Mouse (Mus musculus) C2C12 (cell line): ENCODE measurements around the gene Fsip1. TPM values are rescaled to one million over a fixed set of nuclear protein-coding genes. Genes with fewer than 3 reads are reported as not detected.
"Not testable (repeated sequence)": the region's sequence is repeated elsewhere in the genome, so short reads cannot be mapped to it uniquely, and the experiment has no call there.

ENCODE experiments used
- H3K27me3 ChIP-seq: one replicate; pipeline ENCODE4 v1.6.1; 2011; ENCODE audit not compliant: control insufficient read depth, insufficient read depth, insufficient read length
- H3K36me3 ChIP-seq: one replicate; pipeline ENCODE4 v1.6.1; 2011; ENCODE audit not compliant: control insufficient read depth, insufficient read depth
- H3K4me3 ChIP-seq: one replicate; pipeline ENCODE4 v1.5.1; 2011; ENCODE audit warnings: mild to moderate bottlenecking, control low read depth; ENCODE audit not compliant: poor library complexity, insufficient read depth, severe bottlenecking
- H3K79me2 ChIP-seq: one replicate; pipeline ENCODE4 v1.6.1; 2011; ENCODE audit not compliant: control insufficient read depth, insufficient read depth
- H3K79me3 ChIP-seq: one replicate; pipeline ENCODE4 v1.6.1; 2011; ENCODE audit warnings: low read depth, control low read depth
- H3ac ChIP-seq: one replicate; pipeline ENCODE3; 2011; ENCODE audit warnings: low read depth; ENCODE audit not compliant: control insufficient read depth, insufficient read length
- CEBPB ChIP-seq: IDR thresholded peaks from one replicate; pipeline ENCODE4 v1.6.1; 2011; ENCODE audit warnings: low read depth, mild to moderate bottlenecking, control low read depth, moderate library complexity
- CTCF ChIP-seq: IDR thresholded peaks from one replicate; pipeline ENCODE4 v1.5.1; 2011; ENCODE audit not compliant: control insufficient read depth, insufficient read depth, insufficient read length
- FOSL1 ChIP-seq: IDR thresholded peaks from one replicate; pipeline ENCODE4 v1.8.0; 2011; ENCODE audit warnings: mild to moderate bottlenecking, low read length; ENCODE audit not compliant: poor library complexity, insufficient read depth, severe bottlenecking
- MAX ChIP-seq: IDR thresholded peaks from one replicate; pipeline ENCODE4 v1.6.1; 2011; ENCODE audit warnings: mild to moderate bottlenecking, control low read depth
- MYOD1 ChIP-seq: IDR thresholded peaks from one replicate; pipeline ENCODE4 v1.6.1; 2011; ENCODE audit warnings: low read depth; ENCODE audit not compliant: control insufficient read depth, insufficient read length
- MYOG ChIP-seq: IDR thresholded peaks from one replicate; pipeline ENCODE4 v1.6.1; 2011; ENCODE audit not compliant: control insufficient read depth, insufficient read length; ENCODE audit errors: extremely low read depth
- USF1 ChIP-seq: IDR thresholded peaks from one replicate; pipeline ENCODE4 v1.6.1; 2011; ENCODE audit warnings: low read depth, mild to moderate bottlenecking, control low read depth, moderate library complexity
- polyA plus RNA-seq: library from polyadenylated mRNA; unstranded; fragments of >200 nt; fragmentation: generic; extraction: Trizol; gene quantifications from one replicate; pipeline ENCODE4 v1.2.1, GENCODE M21; 2012; ENCODE audit warnings: missing spikeins

The Fsip1 gene
- polyA plus RNA-seq, 1 experiment = 0.09 TPM

DNA sequence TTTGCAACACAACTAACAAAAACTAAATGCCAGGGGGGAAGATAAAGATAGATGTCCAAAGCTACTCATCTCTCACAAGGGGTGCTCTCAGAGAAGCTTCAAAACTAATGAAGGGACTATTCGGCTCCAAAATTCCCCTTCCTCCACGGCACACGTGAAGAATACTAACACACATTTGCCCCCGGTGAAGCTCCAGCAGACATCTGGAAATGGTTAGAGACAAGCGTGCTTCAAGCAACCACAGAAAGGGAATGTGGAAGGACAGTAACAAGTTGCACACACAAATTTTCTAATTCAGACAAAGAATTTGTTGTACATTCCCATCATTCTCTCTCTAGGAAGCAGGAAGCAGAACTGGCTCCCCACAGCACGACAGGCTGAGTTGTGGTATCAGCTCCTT is 97.6 kb downstream of the Fsip1 start:
- no peak for TF ChIP-seq FOSL1
- no peak for TF ChIP-seq MAX
- TF ChIP-seq CEBPB = no peak
- no peak for TF ChIP-seq MYOG
- no peak for TF ChIP-seq USF1
- no peak for TF ChIP-seq MYOD1
- no peak for TF ChIP-seq CTCF

DNA sequence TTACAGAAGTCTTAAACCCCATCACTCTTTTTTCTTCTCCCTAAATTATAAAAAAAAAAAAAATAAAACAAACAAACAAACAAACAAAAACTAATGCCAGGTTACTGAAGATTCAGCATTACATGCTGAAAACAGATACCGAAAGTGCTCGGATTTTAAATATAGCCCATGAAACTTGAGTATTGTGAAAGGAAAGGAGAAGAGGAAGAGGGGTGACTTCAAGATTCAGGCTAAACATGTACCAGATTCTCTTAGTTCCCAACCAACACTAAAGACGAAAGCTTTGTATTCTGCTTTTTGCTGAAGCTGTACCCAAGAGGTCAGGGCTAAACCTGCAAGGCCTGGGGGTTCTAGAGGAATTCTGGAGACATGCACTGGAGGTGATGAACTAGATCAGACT is 98.7 kb downstream of the Fsip1 start:
- no peak overlapping the region for H3K4me3 ChIP-seq
- no peak overlapping the region for H3ac ChIP-seq
- peaks cover 3% of the 10 kb centered on the region for H3K27me3 ChIP-seq
- no peaks in the 10 kb centered on the region for H3K79me2 ChIP-seq
- no peaks in the 10 kb centered on the region for H3K79me3 ChIP-seq
- no peak for TF ChIP-seq MAX
- TF ChIP-seq FOSL1 = no peak
- no peak for TF ChIP-seq MYOG
- TF ChIP-seq CTCF = no peak
- TF ChIP-seq USF1 = no peak
- TF ChIP-seq MYOD1 = no peak
- TF ChIP-seq CEBPB = no peak
- no peaks in the 10 kb centered on the region for H3K36me3 ChIP-seq

More for the DNA sequence above, 97.6 kb downstream of the Fsip1 start:
- Histone ChIP-seq H3K79me3 (no peaks in the 10 kb centered on the region), H3ac (no peak overlapping the region), H3K27me3 (peaks cover 3% of the 10 kb centered on the region), H3K36me3 (no peaks in the 10 kb centered on the region), H3K4me3 (no peak overlapping the region), H3K79me2 (no peaks in the 10 kb centered on the region)

DNA sequence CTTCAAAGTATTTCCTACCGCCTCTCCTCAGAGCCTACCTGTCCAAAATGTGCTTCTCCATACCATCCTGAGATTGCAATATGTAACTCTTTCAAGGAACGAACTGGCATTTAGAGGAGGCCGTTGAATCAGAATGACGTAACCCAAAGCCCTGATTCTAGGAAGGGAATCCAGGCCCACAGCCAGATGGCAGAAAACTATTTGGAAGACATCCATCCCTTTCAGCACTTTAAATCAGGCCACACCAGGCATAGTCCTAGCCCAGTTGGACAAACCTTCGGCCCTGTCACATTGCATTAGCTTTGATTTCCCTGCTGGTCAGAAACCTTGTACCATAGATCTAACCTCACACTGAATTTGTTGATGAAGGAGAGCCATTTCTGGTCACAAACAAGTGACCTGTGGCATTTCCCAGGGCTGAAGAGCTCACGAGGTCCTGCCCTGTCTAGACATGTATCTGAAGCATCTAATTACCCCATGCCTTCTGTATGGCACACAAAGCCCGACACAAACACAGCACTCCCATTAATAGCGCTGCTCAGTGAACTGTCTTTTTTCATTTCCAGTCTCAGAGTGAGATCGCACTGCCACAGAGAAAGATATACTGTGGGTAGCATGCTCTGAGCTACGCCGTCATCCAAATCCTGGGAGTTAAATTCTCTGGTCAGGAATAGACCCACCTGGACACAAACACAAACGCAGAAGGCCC is 106.8 kb downstream of the Fsip1 start:
- no peaks in the 10 kb centered on the region for H3K79me3 ChIP-seq
- peaks cover 3% of the 10 kb centered on the region for H3K27me3 ChIP-seq
- H3ac ChIP-seq = no peak overlapping the region
- no peaks in the 10 kb centered on the region for H3K79me2 ChIP-seq
- TF ChIP-seq CEBPB (peak; percentile 26), MAX (no peak), CTCF (no peak)
- no peak overlapping the region for H3K4me3 ChIP-seq
- H3K36me3 ChIP-seq = no peaks in the 10 kb centered on the region

DNA sequence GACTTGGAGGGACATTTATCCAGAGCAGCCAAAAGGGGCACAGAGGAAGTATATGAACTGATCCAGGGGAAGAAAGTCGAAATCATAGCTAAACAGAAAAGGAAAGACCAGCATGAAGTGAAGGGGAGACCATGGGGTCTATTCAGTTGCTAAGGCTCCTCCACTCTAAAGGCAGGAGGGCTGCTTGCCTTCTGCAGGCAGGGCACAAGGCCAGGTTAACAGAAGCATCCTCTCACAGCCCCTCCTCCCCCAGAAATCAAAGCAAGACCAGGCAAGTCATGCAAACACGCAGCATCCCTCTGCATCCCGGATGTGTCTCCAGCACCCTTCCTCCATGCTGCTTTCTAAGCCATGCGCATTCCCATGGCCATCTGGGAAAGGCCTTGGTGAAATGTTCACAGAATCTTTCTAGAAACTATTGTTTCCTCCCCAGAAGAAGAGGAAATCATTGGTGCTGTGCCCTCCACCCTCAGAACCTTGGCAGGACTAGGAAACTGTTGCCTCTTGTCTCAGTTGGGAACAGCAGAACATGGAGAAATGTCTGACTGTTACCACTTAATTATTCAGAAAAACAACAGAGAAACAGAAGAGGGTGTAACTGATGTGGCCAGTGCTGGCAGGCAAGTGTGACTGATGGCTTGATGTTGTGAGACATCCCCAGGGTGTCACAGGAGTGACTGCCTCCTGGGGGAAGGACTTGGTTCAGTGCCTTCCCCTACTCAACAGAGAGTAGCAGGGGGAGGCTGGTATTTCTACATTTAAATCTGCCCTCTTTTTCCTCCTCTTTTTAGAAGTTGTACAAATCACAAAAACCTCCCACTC is 108.2 kb downstream of the Fsip1 start:
- Histone ChIP-seq H3K27me3 (no peaks in the 10 kb centered on the region), H3K36me3 (no peaks in the 10 kb centered on the region), H3K4me3 (no peak overlapping the region), H3ac (no peak overlapping the region), H3K79me3 (no peaks in the 10 kb centered on the region), H3K79me2 (no peaks in the 10 kb centered on the region)
- TF ChIP-seq MYOG = no peak
- no peak for TF ChIP-seq FOSL1
- TF ChIP-seq CTCF = no peak
- TF ChIP-seq MYOD1 = no peak
- no peak for TF ChIP-seq USF1
- TF ChIP-seq MAX = no peak
- no peak for TF ChIP-seq CEBPB

DNA sequence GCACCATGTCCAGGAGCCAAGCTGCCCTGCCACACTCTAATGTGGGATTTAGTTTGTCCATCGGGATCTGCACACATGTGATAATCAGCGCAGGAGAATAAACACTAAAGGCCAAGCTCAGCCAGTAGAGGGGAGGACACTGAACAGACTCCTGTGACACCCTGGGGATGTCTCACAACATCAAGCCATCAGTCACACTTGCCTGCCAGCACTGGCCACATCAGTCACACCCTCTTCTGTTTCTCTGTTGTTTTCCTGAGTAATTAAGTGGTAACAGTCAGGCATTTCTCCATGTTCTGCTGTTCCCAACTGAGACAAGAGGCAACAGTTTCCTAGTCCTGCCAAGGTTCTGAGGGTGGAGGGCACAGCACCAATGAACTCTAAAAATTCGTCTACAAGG is 109.0 kb downstream of the Fsip1 start:
- not testable (repeated sequence) for H3K79me2 ChIP-seq, H3K79me3 ChIP-seq, H3ac ChIP-seq, H3K4me3 ChIP-seq, H3K36me3 ChIP-seq, H3K27me3 ChIP-seq

DNA sequence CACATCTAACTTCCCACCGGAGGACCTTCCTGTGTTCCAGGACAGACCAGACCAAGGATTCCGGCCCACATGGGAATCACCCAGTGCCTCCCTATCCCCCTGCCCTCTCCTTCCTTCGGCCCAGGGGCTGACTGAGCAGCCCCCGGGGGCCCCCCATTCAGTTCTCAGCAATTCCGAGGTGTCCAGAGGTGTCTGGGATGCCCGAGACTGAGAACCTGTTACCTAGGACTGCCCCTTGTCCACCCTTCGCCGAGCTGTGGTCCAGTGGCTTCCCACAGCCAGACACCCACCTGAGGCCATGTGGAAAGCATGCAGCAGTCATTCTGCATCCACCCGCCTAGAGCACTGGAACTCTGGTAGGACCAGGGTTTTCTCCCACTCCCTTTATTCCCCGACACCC is 115.1 kb downstream of the Fsip1 start:
- Histone ChIP-seq H3K79me3 (no peaks in the 10 kb centered on the region), H3K4me3 (no peak overlapping the region), H3K79me2 (no peaks in the 10 kb centered on the region), H3ac (no peak overlapping the region), H3K36me3 (no peaks in the 10 kb centered on the region), H3K27me3 (no peaks in the 10 kb centered on the region)
- TF ChIP-seq MAX = no peak
- TF ChIP-seq USF1 = no peak
- TF ChIP-seq MYOD1 = no peak
- no peak for TF ChIP-seq CEBPB
- TF ChIP-seq MYOG = no peak
- no peak for TF ChIP-seq FOSL1
- no peak for TF ChIP-seq CTCF
